Mouse (Mus musculus) bone marrow, adult 2 months (tissue): ENCODE results near the gene Maneal.

Experiments used
- CTCF ChIP-seq: fragments of 200-500 bp; IDR thresholded peaks from 2 replicates; pipeline ENCODE4 v1.5.1; 2011; ENCODE audit warnings: low read length, control low read depth; ENCODE audit not compliant: control insufficient read depth, insufficient read depth
- POLR2A ChIP-seq: fragments of 200-500 bp; IDR thresholded peaks from 2 replicates; pipeline ENCODE4 v1.6.1; 2011; ENCODE audit warnings: low read depth, mild to moderate bottlenecking, control low read depth, low read length, borderline replicate concordance; ENCODE audit not compliant: control insufficient read depth

GRCm38 (mm10) chr4:124890831-124891230 lies 28.9 kb upstream of the Maneal start:
- TF ChIP-seq CTCF (no peak), POLR2A (no peak)
